Mouse (Mus musculus) embryonic facial prominence, embryonic 12.5 days (tissue): ENCODE measurements at regions not wholly inside any gene's neighbourhood (a gene's known extent, or its start where the extent isn't known, plus 50 kb on each side); places are given as distances from the start of the nearest gene placed in this dataset.

Source experiments
- ATAC-seq: fragments of 200-750 bp; cut with Nextera tagmentation; 2 replicates; pipeline ENCODE4 v1.8.0; 2017; ENCODE audit not compliant: insufficient number of reproducible peaks, insufficient read depth, low FRiP score, low TSS enrichment
- H3K27ac ChIP-seq: fragments of 300-500 bp; sonication (generic); 2 replicates; pipeline ENCODE4 v1.5.1; 2016; ENCODE audit warnings: mild to moderate bottlenecking
- H3K27me3 ChIP-seq: fragments of 300-500 bp; sonication (generic); 2 replicates; pipeline ENCODE4 v1.6.1; 2016; ENCODE audit warnings: mild to moderate bottlenecking, moderate library complexity
- H3K36me3 ChIP-seq: fragments of 300-500 bp; sonication (generic); 2 replicates; pipeline ENCODE4 v1.6.1; 2016; ENCODE audit warnings: mild to moderate bottlenecking
- H3K4me1 ChIP-seq: fragments of 300-500 bp; sonication (generic); 2 replicates; pipeline ENCODE4 v1.6.1; 2016
- H3K4me2 ChIP-seq: fragments of 300-500 bp; sonication (generic); replicated peaks from 2 replicates; pipeline ENCODE4 v1.6.1; 2016; ENCODE audit warnings: mild to moderate bottlenecking, moderate library complexity
- H3K4me3 ChIP-seq: fragments of 300-500 bp; sonication (generic); 2 replicates; pipeline ENCODE4 v1.5.1; 2016; ENCODE audit warnings: mild to moderate bottlenecking
- H3K9ac ChIP-seq: fragments of 300-500 bp; sonication (generic); 2 replicates; pipeline ENCODE4 v1.6.1; 2016; ENCODE audit warnings: mild to moderate bottlenecking, moderate library complexity
- H3K9me3 ChIP-seq: fragments of 300-500 bp; sonication (generic); 2 replicates; pipeline ENCODE4 v1.6.1; 2016; ENCODE audit warnings: mild to moderate bottlenecking, moderate library complexity
- WGBS: fragments of 180-500 bp; shearing (Covaris S2); methylation state at CpG from one replicate; pipeline ENCODE4 v1.1.7; 2016; 5-methylcytosine and 5-hydroxymethylcytosine counted together

DNA sequence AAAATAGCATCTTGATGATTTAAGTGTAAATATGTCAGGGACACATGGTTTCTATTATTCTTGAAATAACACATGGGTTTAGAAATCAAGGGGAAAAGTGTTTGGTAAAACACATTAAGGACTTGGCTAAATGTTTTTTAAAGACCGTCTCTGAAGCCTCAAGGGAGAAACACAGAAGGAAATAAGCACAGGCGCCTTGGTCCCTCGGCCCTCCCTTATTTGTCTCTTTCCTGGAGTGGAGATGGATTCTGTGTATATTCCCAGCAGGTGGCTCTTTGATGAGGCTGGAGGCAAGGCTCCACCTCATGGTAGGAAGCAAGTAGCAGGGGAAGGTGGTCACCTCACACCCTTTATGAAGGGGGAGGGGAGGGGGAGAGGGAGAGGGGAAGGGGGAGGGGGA lies 122.6 kb downstream of the Gas1 start:
- Histone ChIP-seq H3K27me3 (no peaks in the 10 kb centered on the region), H3K36me3 (no peaks in the 10 kb centered on the region), H3K4me3 (no peak overlapping the region), H3K9me3 (no peaks in the 10 kb centered on the region), H3K27ac (no peak overlapping the region), H3K9ac (no peak overlapping the region), H3K4me2 (no peak overlapping the region), H3K4me1 (peaks cover 26% of the 10 kb centered on the region)
- 26% methylated on average over 3 of the region's 3 CpGs for WGBS
- no peak for ATAC-seq

GRCm38 (mm10) chr13:60054081-60054480 lies 123.1 kb downstream of the Gas1 start:
- ATAC-seq: no peak
- no peaks in the 10 kb centered on the region for H3K9me3 ChIP-seq

DNA sequence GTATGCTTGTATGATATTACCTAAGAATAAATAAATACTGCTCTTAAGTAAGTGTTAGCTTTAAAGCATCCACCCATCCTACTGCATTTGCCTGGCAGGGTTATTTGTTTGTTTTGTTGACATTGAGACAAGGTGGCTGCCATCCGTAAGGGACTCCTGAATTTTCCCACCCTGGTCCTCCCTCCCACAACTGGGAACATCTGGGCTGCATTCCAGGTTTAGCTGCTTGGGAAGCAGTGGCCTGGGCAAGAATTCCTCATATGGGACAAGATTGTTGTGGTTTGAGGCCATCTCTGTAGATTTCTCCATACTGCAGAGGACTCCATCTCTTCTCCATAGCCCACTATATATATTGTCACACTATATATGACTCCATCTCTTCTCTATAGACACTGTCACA lies 125.3 kb downstream of the Gas1 start:
- Histone ChIP-seq H3K9ac (no peak overlapping the region), H3K9me3 (no peaks in the 10 kb centered on the region), H3K27ac (no peak overlapping the region), H3K36me3 (no peaks in the 10 kb centered on the region), H3K27me3 (0 out of 2 replicates have a peak, but pooled peaks cover 3% of the 10 kb centered on the region), H3K4me2 (no peak overlapping the region), H3K4me3 (no peak overlapping the region), H3K4me1 (peaks cover 30% of the 10 kb centered on the region)
- ATAC-seq: no peak
- 60% methylated on average over 1 of the region's 1 CpGs for WGBS

More at GRCm38 (mm10) chr13:60054081-60054480, 123.1 kb downstream of the Gas1 start:
- H3K27me3 ChIP-seq: no peaks in the 10 kb centered on the region
- H3K9ac ChIP-seq: no peak overlapping the region
- no peak overlapping the region for H3K4me3 ChIP-seq
- H3K4me1 ChIP-seq: peaks cover 26% of the 10 kb centered on the region
- no peaks in the 10 kb centered on the region for H3K36me3 ChIP-seq
- 59% methylated on average over 9 of the region's 9 CpGs for WGBS
- no peak overlapping the region for H3K27ac ChIP-seq
- H3K4me2 ChIP-seq: no peak overlapping the region

DNA sequence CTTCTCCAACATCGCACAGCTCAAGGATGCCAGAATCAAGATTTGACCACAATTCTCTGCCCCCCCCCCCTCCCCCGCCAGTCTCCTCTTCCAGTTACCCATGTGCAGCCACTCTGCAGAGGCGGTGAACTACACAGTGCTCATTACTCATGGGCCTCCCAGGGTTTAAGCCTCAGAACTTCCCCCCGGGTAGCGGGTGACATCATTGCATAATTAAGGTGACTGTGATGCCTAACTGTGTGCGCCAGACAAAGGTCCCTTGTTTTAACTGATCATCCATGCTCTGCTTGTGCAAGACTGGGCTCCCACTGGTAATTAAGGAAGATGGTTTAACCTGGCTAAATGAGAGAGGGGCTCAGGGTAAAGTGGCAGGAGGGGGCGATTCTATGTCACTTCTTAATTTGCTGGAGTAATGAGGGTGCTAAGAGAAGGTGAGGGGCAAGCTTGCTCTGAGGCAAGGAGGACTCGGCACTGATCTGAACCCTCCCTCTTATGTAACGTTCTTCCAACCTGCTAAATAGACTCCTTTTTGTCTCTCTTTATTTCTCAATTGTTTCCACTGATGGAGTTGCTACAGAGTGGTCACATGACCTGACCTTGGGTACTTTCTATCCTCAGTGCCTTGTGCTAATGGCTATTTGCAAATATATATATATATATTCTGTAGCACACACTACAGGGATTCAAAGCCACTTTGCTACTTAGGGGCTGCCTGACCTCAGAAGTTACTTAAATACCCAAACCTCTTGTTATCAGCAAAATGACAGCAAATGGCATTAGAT lies 126.2 kb downstream of the Gas1 start:
- Histone ChIP-seq H3K4me2 (no peak overlapping the region), H3K36me3 (no peaks in the 10 kb centered on the region), H3K27me3 (0 out of 2 replicates have a peak, but pooled peaks cover 3% of the 10 kb centered on the region), H3K4me1 (peaks cover 30% of the 10 kb centered on the region), H3K9me3 (no peaks in the 10 kb centered on the region), H3K4me3 (no peak overlapping the region), H3K9ac (no peak overlapping the region), H3K27ac (no peak overlapping the region)
- no peak for ATAC-seq
- WGBS: 45% methylated on average over 9 of the region's 9 CpGs

DNA sequence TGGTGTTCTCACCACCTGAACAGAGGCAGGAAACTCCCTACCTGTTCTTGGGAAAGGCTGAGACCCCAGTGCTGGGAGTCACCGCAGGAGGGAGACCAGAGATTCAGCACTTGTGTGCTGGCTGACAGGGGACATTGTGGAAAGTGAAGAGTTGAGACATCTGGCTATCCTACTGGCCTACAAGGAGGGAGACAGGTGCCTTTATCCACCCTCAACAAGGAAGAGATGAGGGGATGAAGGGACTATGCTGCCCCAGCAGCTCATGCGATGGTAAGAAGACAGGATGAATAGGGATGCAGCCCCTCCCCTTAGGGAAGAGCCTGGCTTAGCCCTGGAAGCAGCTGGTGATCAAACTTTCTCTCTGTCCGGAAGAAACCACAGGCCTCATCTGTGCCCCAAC lies 127.5 kb downstream of the Gas1 start:
- 0 out of 2 replicates have a peak, but pooled peaks cover 5% of the 10 kb centered on the region for H3K27me3 ChIP-seq
- H3K9ac ChIP-seq: no peak overlapping the region
- no peak overlapping the region for H3K4me2 ChIP-seq
- no peak overlapping the region for H3K4me3 ChIP-seq
- H3K27ac ChIP-seq: no peak overlapping the region
- no peaks in the 10 kb centered on the region for H3K9me3 ChIP-seq
- ATAC-seq: no peak
- peaks cover 30% of the 10 kb centered on the region for H3K4me1 ChIP-seq
- H3K36me3 ChIP-seq: no peaks in the 10 kb centered on the region
- 68% methylated on average over 3 of the region's 3 CpGs for WGBS

- H3K9me3 ChIP-seq: no peaks in the 10 kb centered on the region
- no peak overlapping the region for H3K4me3 ChIP-seq
- WGBS: 46% methylated on average over 9 of the region's 9 CpGs
- peaks cover 27% of the 10 kb centered on the region for H3K4me1 ChIP-seq
- no peak overlapping the region for H3K4me2 ChIP-seq
- H3K9ac ChIP-seq: no peak overlapping the region; the same call in 1 of the 2 replicates
- H3K36me3 ChIP-seq: no peaks in the 10 kb centered on the region
- peak overlapping the region; percentile 68 for H3K27ac ChIP-seq
- H3K27me3 ChIP-seq: 0 out of 2 replicates have a peak, but pooled peaks cover 5% of the 10 kb centered on the region
- ATAC-seq: no peak
Observed at GRCm38 (mm10) chr13:60047791-60048730, 129.1 kb downstream of the Gas1 start.

DNA sequence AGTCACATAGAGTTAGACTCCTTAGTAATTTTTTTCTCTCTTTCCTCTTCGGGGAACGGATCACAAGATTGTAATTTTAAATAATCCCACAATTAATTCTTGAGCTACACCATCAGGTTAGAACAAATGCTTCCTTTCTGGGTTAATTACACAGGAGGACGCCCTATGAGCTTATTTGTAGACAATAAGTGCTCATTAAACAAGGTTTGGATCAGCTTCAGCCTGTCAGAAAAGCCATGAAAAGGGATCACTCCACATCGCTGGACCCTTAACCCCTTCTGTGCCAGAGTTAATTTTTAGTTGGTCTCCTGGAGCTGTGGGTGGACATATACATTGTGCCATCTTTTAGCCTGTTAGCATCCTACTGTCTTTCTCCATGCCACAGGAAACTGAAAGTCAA lies 131.4 kb downstream of the Gas1 start:
- no peak overlapping the region for H3K4me2 ChIP-seq
- H3K27me3 ChIP-seq: 0 out of 2 replicates have a peak, but pooled peaks cover 5% of the 10 kb centered on the region
- no peak overlapping the region for H3K9ac ChIP-seq
- peaks cover 21% of the 10 kb centered on the region for H3K4me1 ChIP-seq
- no peak overlapping the region for H3K4me3 ChIP-seq
- no peak for ATAC-seq
- no peak overlapping the region for H3K27ac ChIP-seq
- H3K9me3 ChIP-seq: no peaks in the 10 kb centered on the region
- H3K36me3 ChIP-seq: no peaks in the 10 kb centered on the region
- 30% methylated on average over 4 of the region's 4 CpGs for WGBS

- Histone ChIP-seq H3K36me3 (no peaks in the 10 kb centered on the region), H3K9ac (no peak overlapping the region), H3K27ac (no peak overlapping the region), H3K9me3 (no peaks in the 10 kb centered on the region), H3K27me3 (0 out of 2 replicates have a peak, but pooled peaks cover 5% of the 10 kb centered on the region), H3K4me1 (peaks cover 19% of the 10 kb centered on the region), H3K4me3 (no peak overlapping the region), H3K4me2 (no peak overlapping the region)
- 41% methylated on average over 6 of the region's 6 CpGs for WGBS
- no peak for ATAC-seq
Observed at GRCm38 (mm10) chr13:60044876-60045275, 132.3 kb downstream of the Gas1 start.

- H3K36me3 ChIP-seq: no peaks in the 10 kb centered on the region
- no peak overlapping the region for H3K9ac ChIP-seq
- H3K4me2 ChIP-seq: no peak overlapping the region
- 75% methylated on average over 2 of the region's 2 CpGs for WGBS
- no peaks in the 10 kb centered on the region for H3K9me3 ChIP-seq
- H3K4me3 ChIP-seq: no peak overlapping the region
- H3K27ac ChIP-seq: no peak overlapping the region
- 0 out of 2 replicates have a peak, but pooled peaks cover 5% of the 10 kb centered on the region for H3K27me3 ChIP-seq
- no peak for ATAC-seq
- H3K4me1 ChIP-seq: peaks cover 8% of the 10 kb centered on the region; the same call in 1 of the 2 replicates
Observed at GRCm38 (mm10) chr13:60042443-60042842, 134.7 kb downstream of the Gas1 start.

GRCm38 (mm10) chr13:60035536-60036130 lies 141.5 kb downstream of the Gas1 start:
- no peak for ATAC-seq
- H3K9me3 ChIP-seq: no peaks in the 10 kb centered on the region
- H3K9ac ChIP-seq: no peak overlapping the region
- no peak overlapping the region for H3K4me2 ChIP-seq
- H3K4me3 ChIP-seq: no peak overlapping the region
- H3K27ac ChIP-seq: no peak overlapping the region
- no peaks in the 10 kb centered on the region for H3K27me3 ChIP-seq
- no peaks in the 10 kb centered on the region for H3K36me3 ChIP-seq
- 82% methylated on average over 7 of the region's 7 CpGs for WGBS
- H3K4me1 ChIP-seq: no peaks in the 10 kb centered on the region

GRCm38 (mm10) chr13:60033116-60033515 lies 144.0 kb downstream of the Gas1 start:
- no peaks in the 10 kb centered on the region for H3K36me3 ChIP-seq
- no peak overlapping the region for H3K4me2 ChIP-seq
- H3K4me3 ChIP-seq: no peak overlapping the region
- H3K4me1 ChIP-seq: no peaks in the 10 kb centered on the region
- no peak overlapping the region for H3K9ac ChIP-seq
- WGBS: 76% methylated on average over 2 of the region's 2 CpGs
- no peak overlapping the region for H3K27ac ChIP-seq
- H3K9me3 ChIP-seq: no peaks in the 10 kb centered on the region
- no peaks in the 10 kb centered on the region for H3K27me3 ChIP-seq
- ATAC-seq: no peak
